Mouse (Mus musculus) Patski (cell line): ENCODE data around the gene Aaas. TPM values are rescaled to one million over a fixed set of nuclear protein-coding genes. Genes with fewer than 3 reads are reported as not detected.

Source experiments
- ATAC-seq: fragments of 100-300 bp; one replicate; pipeline ENCODE4 v1.8.0; 2021
- CTCF ChIA-PET: fragments of 350-600 bp; sonication (Branson Sonifier 250); formaldehyde crosslinking; loops from one replicate; lab custom pipeline; 2022; ENCODE audit warnings: inconsistent platforms; lab: Charles Lee
- POLR2A ChIA-PET: fragments of 350-600 bp; sonication (Branson Sonifier 250); formaldehyde crosslinking; loops from one replicate; lab custom pipeline; 2022; ENCODE audit warnings: antibody characterized with exemption, inconsistent platforms; lab: Charles Lee
- DNase-seq: peaks from one replicate; pipeline ENCODE4 v3.0.0-alpha.2; 2011; ENCODE audit warnings: low read depth, low spot score
- H3K27me3 ChIP-seq: fragments of 371-371 bp; one replicate; pipeline ENCODE4 v1.5.1; 2021
- CTCF ChIP-seq: fragments of 100-300 bp; IDR thresholded peaks from one replicate; pipeline ENCODE4 v1.5.1; 2021
- in situ Hi-C: fragments of 300-500 bp; cut with MboI; formaldehyde crosslinking; loops from 3 replicates; pipeline ENCODE4 v1.11.1; 2018; ENCODE audit warnings: low pct_unique_long_range_greater_than_20kb, mixed read lengths
- polyA plus RNA-seq: library from polyadenylated mRNA; unstranded; gene quantifications from one replicate; pipeline ENCODE4 v1.2.3, GENCODE M21; 2021

The Aaas gene
- polyA plus RNA-seq, 1 experiment from 2014 or later, result 43.3 TPM

DNA sequence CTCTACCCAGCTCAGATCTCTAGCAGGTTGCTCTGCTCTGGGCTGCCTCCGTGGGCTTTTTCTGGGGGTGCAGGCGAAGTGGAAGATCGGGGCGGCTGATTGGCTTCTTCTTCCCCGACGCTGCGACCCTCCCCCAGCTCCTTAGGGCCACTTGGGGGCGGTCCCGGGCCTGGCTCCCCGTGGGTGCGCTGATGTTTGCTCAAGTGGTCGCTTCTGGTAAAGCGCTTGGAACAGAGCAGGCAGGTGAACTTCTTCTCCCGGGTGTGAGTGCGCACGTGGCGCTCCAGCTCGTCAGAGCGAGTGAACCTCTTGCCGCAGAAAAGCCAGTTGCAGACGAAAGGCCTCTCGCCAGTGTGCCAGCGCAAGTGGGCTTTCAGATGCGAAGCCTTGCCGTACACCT is 7.6 kb upstream of the Aaas start:
- ChIA-PET POLR2A (no interaction called here), CTCF (no interaction called here)
- no peaks in the 10 kb centered on the region for H3K27me3 ChIP-seq
- no peak for TF ChIP-seq CTCF
- in situ Hi-C loops, result no loop called here
- ATAC-seq (no peak), DNase-seq (no peak)

GRCm38 (mm10) chr15:102356501-102357325 is 6.1 kb upstream of the Aaas start:
- no peak for TF ChIP-seq CTCF
- ChIA-PET CTCF (interaction anchor here (1.0 kb wide), 1 partner anchor 21 kb away, joined by 3 read pairs; no protein-coding TSS in a partner anchor), POLR2A (no interaction called here)
- H3K27me3 ChIP-seq, result no peaks in the 10 kb centered on the region
- DNase-seq, result no peak
- no peak for ATAC-seq
- in situ Hi-C loops, result no loop called here

GRCm38 (mm10) chr15:102355871-102356441 is 5.4 kb upstream of the Aaas start:
- in situ Hi-C loops, result no loop called here
- DNase-seq (no peak), ATAC-seq (no peak)
- no peak for TF ChIP-seq CTCF
- CTCF ChIA-PET, result no interaction called here
- no peaks in the 10 kb centered on the region for H3K27me3 ChIP-seq
- POLR2A ChIA-PET, result no interaction called here

DNA sequence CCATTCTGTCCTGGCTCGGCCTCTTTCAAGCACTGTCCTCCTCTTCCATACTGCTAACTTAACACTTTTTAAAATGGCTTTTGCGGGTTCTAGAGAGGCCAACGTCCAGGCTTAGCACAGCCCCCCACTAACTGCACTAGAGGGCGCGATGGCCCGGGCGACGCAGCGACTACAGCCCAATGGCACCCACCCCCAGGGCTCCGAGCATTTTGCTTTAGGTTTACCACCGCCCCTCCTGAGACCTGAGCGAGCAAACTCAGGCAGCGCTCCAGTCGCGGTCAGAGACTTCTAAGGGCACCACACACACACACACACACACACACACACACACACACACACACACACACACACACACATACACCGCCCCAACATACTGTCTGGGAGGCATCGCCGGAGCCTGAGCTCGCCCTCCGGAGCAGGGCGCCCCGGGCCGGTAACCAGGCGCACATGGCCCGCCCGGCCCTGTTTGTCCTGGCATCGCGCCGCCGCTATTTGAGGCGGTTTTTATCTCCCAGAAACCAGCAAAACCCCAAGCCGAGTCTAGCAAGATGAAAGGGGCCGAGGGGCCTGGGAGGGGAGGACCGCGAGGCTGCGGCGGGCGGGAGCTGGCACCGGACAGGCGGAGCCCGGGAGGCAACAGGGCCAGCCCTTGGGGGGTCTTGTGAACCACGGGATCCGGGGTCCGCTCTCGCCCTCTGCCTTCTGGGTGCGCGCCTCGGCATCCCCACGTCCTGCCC is 4.7 kb upstream of the Aaas start:
- no peak for TF ChIP-seq CTCF

DNA sequence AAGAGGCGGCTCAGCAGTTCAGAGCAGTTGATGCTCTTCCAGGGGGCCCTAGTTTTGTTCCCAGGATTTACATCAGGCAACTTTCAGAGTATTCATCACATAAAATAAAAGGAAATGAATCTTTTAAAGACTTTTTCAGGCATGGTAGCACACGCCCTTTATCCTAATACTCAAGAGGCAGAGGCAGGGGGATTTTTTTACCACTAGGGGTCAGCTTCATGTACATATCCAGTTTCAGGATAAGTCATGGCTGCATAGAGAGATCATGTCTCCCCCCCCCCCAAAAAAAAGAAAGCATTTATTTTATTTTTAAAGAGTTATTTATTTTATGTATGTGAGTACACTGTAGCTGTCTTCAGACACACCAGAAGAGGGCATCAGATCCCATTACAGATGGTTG is 3.4 kb upstream of the Aaas start:
- in situ Hi-C loops, result no loop called here
- DNase-seq (no peak), ATAC-seq (no peak)
- H3K27me3 ChIP-seq, result no peaks in the 10 kb centered on the region
- CTCF ChIA-PET, result interaction anchor here (0.9 kb wide), 1 partner anchor 23 kb away, joined by 3 read pairs; no protein-coding TSS in a partner anchor
- POLR2A ChIA-PET, result no interaction called here
- TF ChIP-seq CTCF, result no peak

More for the DNA sequence above, 4.7 kb upstream of the Aaas start:
- ChIA-PET POLR2A (no interaction called here), CTCF (no interaction called here)
- no peak for ATAC-seq
- in situ Hi-C loops, result no loop called here
- no peak for DNase-seq
- H3K27me3 ChIP-seq, result no peaks in the 10 kb centered on the region

- no peaks in the 10 kb centered on the region for H3K27me3 ChIP-seq
- ChIA-PET CTCF (interaction anchor here (1.5 kb wide), 1 partner anchor 12 kb away, joined by 3 read pairs; no protein-coding TSS in a partner anchor), POLR2A (no interaction called here)
- no peak for DNase-seq
- ATAC-seq, result no peak
- in situ Hi-C loops, result no loop called here
- TF ChIP-seq CTCF, result no peak
These were observed 1.6 kb upstream of the Aaas start for GRCm38 (mm10) chr15:102352177-102352576.

DNA sequence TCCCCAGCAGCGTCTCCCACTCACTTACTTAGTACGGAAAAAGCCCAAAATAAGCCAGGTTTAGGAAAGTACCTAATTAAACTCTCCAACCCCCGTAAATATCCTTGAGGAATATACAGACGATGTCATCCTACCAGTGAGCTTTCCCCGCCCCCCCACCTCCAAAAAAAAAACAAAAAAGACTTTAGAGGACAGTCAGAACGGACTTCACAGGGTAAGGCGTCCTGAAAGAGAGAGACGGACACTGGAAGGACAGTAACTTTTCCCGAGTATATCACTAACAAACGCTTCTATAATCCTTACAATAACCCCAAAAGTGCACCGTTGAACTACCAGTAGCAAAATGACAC is 346 bp upstream of the Aaas start:
- H3K27me3 ChIP-seq, result no peaks in the 10 kb centered on the region
- DNase-seq (no peak), ATAC-seq (no peak)
- ChIA-PET CTCF (interaction anchor here (1.3 to 1.5 kb wide), 2 partner anchors 8 to 13 kb away, joined by 3 read pairs; no protein-coding TSS in a partner anchor), POLR2A (no interaction called here)
- in situ Hi-C loops, result no loop called here
- TF ChIP-seq CTCF, result no peak

DNA sequence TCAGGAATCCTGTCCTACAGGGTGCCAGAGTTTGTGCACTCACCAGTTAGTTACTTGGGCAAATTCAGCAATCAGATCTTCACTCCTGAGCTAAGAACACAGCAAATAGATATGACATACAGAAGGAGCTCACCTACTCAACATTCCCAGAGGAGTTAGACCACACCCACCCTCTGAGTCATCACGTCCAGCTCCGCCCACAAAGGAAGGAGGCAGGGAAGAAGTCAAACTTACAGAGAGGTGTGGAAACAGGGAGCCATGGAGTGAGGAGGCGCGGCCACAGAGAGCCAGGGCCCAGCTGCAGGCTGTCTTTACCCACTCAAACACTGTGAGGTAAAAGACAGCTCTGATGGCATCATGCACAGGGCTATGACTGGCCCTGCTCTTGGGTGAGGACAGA is 4.1 kb downstream of the Aaas start:
- DNase-seq, result no peak
- no peaks in the 10 kb centered on the region for H3K27me3 ChIP-seq
- no peak for ATAC-seq
- in situ Hi-C loops, result no loop called here
- no peak for TF ChIP-seq CTCF
- CTCF ChIA-PET, result interaction anchor here (1.1 to 2.1 kb wide), 3 partner anchors 20 to 35 kb away, joined by 3 to 11 read pairs (median 7); no protein-coding TSS in a partner anchor
- POLR2A ChIA-PET, result interaction anchor here (0.5 to 1.2 kb wide), 4 partner anchors 10 to 139 kb away, joined by 3 to 7 read pairs (median 4); no protein-coding TSS in a partner anchor

DNA sequence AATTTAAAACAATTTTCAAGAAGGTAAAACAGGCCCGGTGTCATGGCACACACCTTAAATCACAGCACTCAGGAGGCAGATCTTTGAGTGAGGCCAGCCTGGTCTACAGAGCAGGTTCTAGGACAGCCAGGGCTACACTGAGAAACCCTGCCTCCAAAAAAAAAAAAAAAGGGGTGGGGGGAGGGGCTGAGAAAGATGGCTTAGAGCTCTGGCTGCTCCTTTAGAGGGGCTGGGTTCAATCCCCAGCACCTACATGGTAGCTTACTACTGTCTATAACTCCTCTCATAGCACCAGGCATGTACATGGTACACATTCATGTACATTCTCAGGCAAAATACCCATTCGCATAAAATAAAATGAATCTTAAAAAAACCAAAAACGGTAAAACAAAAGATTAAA is 6.1 kb downstream of the Aaas start:
- DNase-seq (no peak), ATAC-seq (no peak)
- TF ChIP-seq CTCF, result no peak
- H3K27me3 ChIP-seq, result no peaks in the 10 kb centered on the region
- POLR2A ChIA-PET, result no interaction called here
- CTCF ChIA-PET, result no interaction called here
- in situ Hi-C loops, result no loop called here

GRCm38 (mm10) chr15:102341580-102341979 is 9.0 kb downstream of the Aaas start:
- peak; percentile 87 for TF ChIP-seq CTCF
- in situ Hi-C loops, result no loop called here

More at GRCm38 (mm10) chr15:102341580-102341979, 9.0 kb downstream of the Aaas start:
- POLR2A ChIA-PET, result no interaction called here
- ATAC-seq, result no peak
- CTCF ChIA-PET, result interaction anchor here (0.9 to 1.0 kb wide), 2 partner anchors 15 to 33 kb away, joined by 3 to 4 read pairs; partner anchors contain the start of gene Pfdn5
- no peaks in the 10 kb centered on the region for H3K27me3 ChIP-seq
- DNase-seq, result no peak
